Mouse (Mus musculus) liver, embryonic 14.5 days (tissue): Measurements from ENCODE around the gene Mettl5. TPM values are rescaled to one million over a fixed set of nuclear protein-coding genes. Genes with fewer than 3 reads are reported as not detected.

Experiments used
- ATAC-seq: fragments of 200-750 bp; cut with Nextera tagmentation; 2 replicates; pipeline ENCODE4 v1.8.0; 2017; ENCODE audit warnings: moderate number of reproducible peaks, mild to moderate bottlenecking, moderate library complexity; ENCODE audit not compliant: insufficient read depth
- DNase-seq, 3 experiments: peaks; one replicate each; pipeline ENCODE4 v3.0.0-alpha.2; 2012 to 2013; ENCODE audit warnings: low read depth in 3 of 3, low spot score in 3 of 3
- H3K27ac ChIP-seq: fragments of 300-500 bp; sonication (generic); 2 replicates; pipeline ENCODE4 v1.5.1; 2014; ENCODE audit warnings: moderate library complexity, mild to moderate bottlenecking, control low read depth, inconsistent platforms
- H3K27me3 ChIP-seq: fragments of 300-500 bp; sonication (generic); 2 replicates; pipeline ENCODE4 v1.6.1; 2014; ENCODE audit warnings: mild to moderate bottlenecking, low read length, moderate library complexity; ENCODE audit not compliant: control insufficient read depth, insufficient read depth
- H3K36me3 ChIP-seq: fragments of 300-500 bp; sonication (generic); replicated peaks from 2 replicates; pipeline ENCODE4 v1.6.1; 2014; ENCODE audit warnings: low read depth; ENCODE audit not compliant: control insufficient read depth, insufficient read depth
- H3K4me1 ChIP-seq, 2 experiments: fragments of 200-500 bp in 1 of 2; fragments of 300-500 bp in 1 of 2; sonication (generic) in 1 of 2; replicated peaks; 2 replicates each; pipeline ENCODE4 v1.6.1; 2012 to 2014; ENCODE audit warnings: antibody characterized with exemption in 1 of 2, inconsistent platforms in 1 of 2, low read length in 1 of 2; ENCODE audit not compliant: control insufficient read depth in 2 of 2, insufficient read depth in 2 of 2
- H3K4me2 ChIP-seq: fragments of 300-500 bp; sonication (generic); 2 replicates; pipeline ENCODE4 v1.6.1; 2014; ENCODE audit warnings: low read depth, mild to moderate bottlenecking, control low read depth, moderate library complexity
- H3K4me3 ChIP-seq, 2 experiments: fragments of 200-500 bp in 1 of 2; fragments of 300-500 bp in 1 of 2; sonication (generic) in 1 of 2; 2 replicates each; pipeline ENCODE4 v1.5.1; 2012 to 2014; ENCODE audit warnings: low read depth in 2 of 2, low read length in 2 of 2, mild to moderate bottlenecking in 2 of 2, control low read depth in 1 of 2, inconsistent platforms in 1 of 2, moderate library complexity in 1 of 2; ENCODE audit not compliant: insufficient read depth in 1 of 2
- H3K9ac ChIP-seq: fragments of 300-500 bp; sonication (generic); replicated peaks from 2 replicates; pipeline ENCODE4 v1.6.1; 2014; ENCODE audit warnings: mild to moderate bottlenecking, control low read depth, moderate library complexity
- H3K9me3 ChIP-seq: fragments of 300-500 bp; sonication (generic); 2 replicates; pipeline ENCODE4 v1.6.1; 2016; ENCODE audit warnings: low read length, mixed read lengths; ENCODE audit not compliant: control insufficient read depth
- CTCF ChIP-seq: IDR thresholded peaks from 2 replicates; pipeline ENCODE4 v1.5.1; 2016; ENCODE audit warnings: antibody characterized with exemption, low read depth, control low read depth
- EP300 ChIP-seq: IDR thresholded peaks from 2 replicates; pipeline ENCODE4 v1.6.1; 2016; ENCODE audit warnings: antibody characterized with exemption, low read depth
- WGBS: fragments of 180-500 bp; shearing (Covaris S2); extraction: QIAGEN DNeasy Blood & Tissue Kit; methylation state at CpG from one replicate; pipeline ENCODE4 v1.1.7; 2014; ENCODE audit not compliant: insufficient replicate concordance; 5-methylcytosine and 5-hydroxymethylcytosine counted together
- polyA plus RNA-seq, 2 experiments: library from polyadenylated mRNA; depleted of rRNA in 1 of 2; stranded (reverse) in 1 of 2; unstranded in 1 of 2; fragments of >200 nt; fragmentation: Nextera tagmentation in 1 of 2; extraction: Ambion mirVana in 1 of 2; gene quantifications; 2 replicates each; pipeline versions ENCODE4 v1.2.1 to v1.2.3; 2012 to 2014

Mettl5 gene
- polyA plus RNA-seq, 2 experiments = 9.4 to 35.4 TPM

DNA sequence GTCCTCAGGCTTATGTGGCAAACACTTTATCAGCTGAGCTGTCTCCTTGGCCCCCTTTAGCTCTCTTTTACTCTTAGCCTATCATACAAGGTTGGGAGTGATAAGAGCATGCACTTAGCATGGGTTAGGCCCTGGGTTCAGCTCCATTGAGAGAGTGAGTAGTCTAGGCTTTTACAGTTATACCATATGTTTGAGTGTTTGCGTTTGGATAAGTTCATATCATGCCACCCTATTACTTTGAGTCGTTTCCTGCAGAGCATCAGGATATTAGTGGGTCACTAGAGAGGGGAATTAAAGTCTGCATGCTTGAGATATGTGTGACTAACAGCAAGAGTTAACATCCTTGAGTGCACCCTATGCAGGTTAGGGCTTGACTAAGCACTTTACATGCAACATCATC lies 55.7 kb downstream of the Mettl5 start:
- Histone ChIP-seq H3K4me3 (no peak overlapping the region), H3K27me3 (no peaks in the 10 kb centered on the region), H3K36me3 (peaks cover 32% of the 10 kb centered on the region), H3K27ac (no peak overlapping the region), H3K4me2 (no peak overlapping the region), H3K9me3 (no peaks in the 10 kb centered on the region), H3K9ac (no peak overlapping the region), H3K4me1 (peaks cover 0 to 11% of the 10 kb centered on the region in 2 experiments; a peak in 2 of 4 replicates)
- ATAC-seq (peak; percentile 84), DNase-seq (no peak)
- 23% methylated on average over 2 of the region's 2 CpGs for WGBS
- TF ChIP-seq EP300 (peak; percentile 56), CTCF (no peak)

- ATAC-seq = no peak
- H3K9ac ChIP-seq = no peak overlapping the region
- no peak overlapping the region for H3K27ac ChIP-seq
- no peak for DNase-seq
- no peaks in the 10 kb centered on the region for H3K27me3 ChIP-seq
- no peak for TF ChIP-seq EP300
- no peak for TF ChIP-seq CTCF
- peaks cover 29% of the 10 kb centered on the region for H3K36me3 ChIP-seq
- H3K4me2 ChIP-seq = no peak overlapping the region
- H3K4me3 ChIP-seq = no peak overlapping the region
- H3K4me1 ChIP-seq = peaks cover 6 to 14% of the 10 kb centered on the region in 2 experiments; a peak in 3 of 4 replicates
- 60% methylated on average over 7 of the region's 7 CpGs for WGBS
- no peaks in the 10 kb centered on the region for H3K9me3 ChIP-seq
Observed at GRCm38 (mm10) chr2:69828031-69828430, 57.4 kb downstream of the Mettl5 start.

GRCm38 (mm10) chr2:69826380-69826779 lies 59.0 kb downstream of the Mettl5 start:
- no peak for ATAC-seq
- H3K4me1 ChIP-seq = peaks cover 6 to 19% of the 10 kb centered on the region in 2 experiments; a peak in 3 of 4 replicates
- DNase-seq = no peak
- TF ChIP-seq CTCF = no peak
- no peak for TF ChIP-seq EP300
- no peak overlapping the region for H3K4me3 ChIP-seq
- no peaks in the 10 kb centered on the region for H3K27me3 ChIP-seq
- H3K9ac ChIP-seq = no peak overlapping the region
- peaks cover 26% of the 10 kb centered on the region for H3K36me3 ChIP-seq
- WGBS = 88% methylated on average over 2 of the region's 2 CpGs
- H3K9me3 ChIP-seq = no peaks in the 10 kb centered on the region
- no peak overlapping the region for H3K4me2 ChIP-seq
- no peak overlapping the region for H3K27ac ChIP-seq

- H3K4me1 ChIP-seq = peaks cover 6 to 19% of the 10 kb centered on the region in 2 experiments; a peak in 3 of 4 replicates
- H3K36me3 ChIP-seq = peaks cover 23% of the 10 kb centered on the region
- no peak for ATAC-seq
- H3K9me3 ChIP-seq = no peaks in the 10 kb centered on the region
- no peak overlapping the region for H3K4me2 ChIP-seq
- no peaks in the 10 kb centered on the region for H3K27me3 ChIP-seq
- TF ChIP-seq EP300 (no peak), CTCF (no peak)
- H3K9ac ChIP-seq = no peak overlapping the region
- no peak overlapping the region for H3K27ac ChIP-seq
- H3K4me3 ChIP-seq = no peak overlapping the region
- 86% methylated on average over 10 of the region's 10 CpGs for whole genome bisulfite sequencing
- DNase-seq = no peak
Observed at GRCm38 (mm10) chr2:69825898-69826297, 59.5 kb downstream of the Mettl5 start.

GRCm38 (mm10) chr2:69823129-69823677 lies 62.2 kb downstream of the Mettl5 start:
- WGBS = 3% methylated on average over 34 of the region's 45 CpGs
- peak overlapping the region; percentile 83 for H3K9ac ChIP-seq
- H3K27ac ChIP-seq = peak overlapping the region; percentile 67
- DNase-seq (no peak), ATAC-seq (peak; percentile 76)
- H3K36me3 ChIP-seq = peaks cover 13% of the 10 kb centered on the region
- peak overlapping the region; percentile 76 for H3K4me2 ChIP-seq
- peaks cover 15 to 31% of the 10 kb centered on the region in 2 experiments for H3K4me1 ChIP-seq
- no peaks in the 10 kb centered on the region for H3K27me3 ChIP-seq
- peak overlapping the region; percentile 75 to 89 for H3K4me3 ChIP-seq
- TF ChIP-seq CTCF (no peak), EP300 (no peak)
- no peaks in the 10 kb centered on the region for H3K9me3 ChIP-seq
